Mouse (Mus musculus) liver, adult 2 months (tissue): Measurements from ENCODE around the gene Eno3. TPM values are rescaled to one million over a fixed set of nuclear protein-coding genes. Genes with fewer than 3 reads are reported as not detected.

Source experiments
- DNase-seq: peaks from one replicate; pipeline ENCODE4 v3.0.0-alpha.2; 2011; ENCODE audit warnings: low read depth, low spot score; ENCODE audit errors: extremely low read depth
- H3K27ac ChIP-seq: fragments of 200-500 bp; replicated peaks from 2 replicates; pipeline ENCODE4 v1.5.1; 2012; ENCODE audit warnings: low read depth, mild to moderate bottlenecking, control low read depth, inconsistent platforms, low read length; ENCODE audit not compliant: insufficient read depth
- H3K27me3 ChIP-seq: fragments of 200-500 bp; 2 replicates; pipeline ENCODE4 v1.6.1; 2012; ENCODE audit warnings: mild to moderate bottlenecking, moderate library complexity, low read length, inconsistent platforms; ENCODE audit not compliant: control insufficient read depth, insufficient read depth
- H3K36me3 ChIP-seq: fragments of 200-500 bp; 2 replicates; pipeline ENCODE4 v1.6.1; 2012; ENCODE audit warnings: low read length, inconsistent platforms; ENCODE audit not compliant: control insufficient read depth, insufficient read depth
- H3K4me1 ChIP-seq: fragments of 200-500 bp; 2 replicates; pipeline ENCODE4 v1.6.1; 2011; ENCODE audit warnings: low read length; ENCODE audit not compliant: control insufficient read depth, insufficient read depth
- H3K4me3 ChIP-seq: fragments of 200-500 bp; 2 replicates; pipeline ENCODE4 v1.5.1; 2011; ENCODE audit warnings: low read depth, mild to moderate bottlenecking, control low read depth, low read length, moderate library complexity; ENCODE audit not compliant: insufficient read depth
- H3K79me2 ChIP-seq: fragments of 200-500 bp; 2 replicates; pipeline ENCODE4 v1.6.1; 2012; ENCODE audit warnings: inconsistent platforms, mild to moderate bottlenecking, low read length, moderate library complexity; ENCODE audit not compliant: control insufficient read depth, insufficient read depth
- H3K9ac ChIP-seq: fragments of 200-500 bp; 2 replicates; pipeline ENCODE4 v1.6.1; 2012; ENCODE audit warnings: low read depth, mild to moderate bottlenecking, control low read depth, inconsistent platforms, low read length
- CTCF ChIP-seq: fragments of 200-500 bp; IDR thresholded peaks from 2 replicates; pipeline ENCODE4 v1.5.1; 2011; ENCODE audit warnings: low read depth, low read length, control low read depth
- POLR2A ChIP-seq: fragments of 200-500 bp; IDR thresholded peaks from 2 replicates; pipeline ENCODE4 v1.6.1; 2011; ENCODE audit warnings: low read length, control low read depth; ENCODE audit not compliant: insufficient read depth; ENCODE audit errors: extremely low read depth
- WGBS: fragments of 180-500 bp; shearing (Covaris S2); methylation state at CpG from one replicate; pipeline ENCODE4 v1.1.7; 2018; 5-methylcytosine and 5-hydroxymethylcytosine counted together
- polyA plus RNA-seq: library from polyadenylated mRNA; depleted of rRNA; stranded (reverse); fragments of >200 nt; gene quantifications from 2 replicates; pipeline ENCODE4 v1.2.3, GENCODE M21; 2012
- total RNA-seq: library from RNA; depleted of rRNA; stranded (reverse); fragments of >200 nt; gene quantifications from 2 replicates; pipeline ENCODE4 v1.2.3, GENCODE M21; 2014

Eno3 gene
- total and polyA plus RNA-seq, 2 experiments: 3.0 to 4.0 TPM

DNA sequence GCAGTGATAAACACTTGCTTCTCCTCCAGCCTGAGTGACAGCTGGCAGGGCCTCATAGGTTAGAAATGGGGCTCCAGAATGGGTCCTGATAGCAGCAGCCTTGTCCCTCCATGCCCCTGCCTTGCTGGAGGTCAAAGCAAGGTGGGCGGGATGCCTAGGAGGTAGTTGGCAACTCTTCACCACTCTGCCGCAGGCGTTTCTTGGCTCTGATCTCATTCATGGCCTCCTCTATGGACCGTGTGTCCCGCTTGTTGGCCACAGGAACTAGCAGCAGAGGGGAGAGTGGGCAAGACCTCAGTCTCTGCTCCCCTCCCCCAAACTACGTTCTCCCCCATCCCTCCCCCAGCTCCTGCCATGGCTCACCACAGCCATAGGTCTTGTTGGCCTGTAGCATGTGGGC is 7.0 kb downstream of the Eno3 start:
- no peak overlapping the region for H3K4me3 ChIP-seq
- no peaks in the 10 kb centered on the region; the same call in 1 of the 2 replicates for H3K79me2 ChIP-seq
- H3K36me3 ChIP-seq: peaks cover 11% of the 10 kb centered on the region
- H3K4me1 ChIP-seq: peaks cover 2% of the 10 kb centered on the region; the same call in 1 of the 2 replicates
- H3K27ac ChIP-seq: no peak overlapping the region
- H3K9ac ChIP-seq: no peak overlapping the region
- no peak for DNase-seq
- no peaks in the 10 kb centered on the region for H3K27me3 ChIP-seq
- TF ChIP-seq CTCF (no peak), POLR2A (no peak)
- WGBS: 86% methylated on average over 6 of the region's 6 CpGs

DNA sequence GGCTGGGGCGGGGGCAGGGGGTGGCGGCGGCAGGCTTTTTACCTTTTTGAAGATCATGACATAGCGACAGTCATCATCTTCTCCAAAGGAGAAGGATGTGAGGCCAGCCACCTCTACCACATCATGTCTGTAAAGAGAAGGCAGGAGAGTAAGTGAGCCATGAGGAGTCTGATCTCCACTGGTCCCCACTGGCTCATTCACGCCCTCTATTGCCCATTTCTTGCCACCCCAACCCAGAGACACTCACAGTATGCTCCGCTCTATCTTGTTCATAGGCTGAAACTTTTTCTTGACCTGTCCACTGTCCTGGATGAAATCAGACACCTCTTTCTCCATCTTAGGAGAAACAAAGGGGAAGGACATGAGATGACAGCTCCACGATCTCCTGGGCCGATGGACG is 7.7 kb downstream of the Eno3 start:
- WGBS: 94% methylated on average over 9 of the region's 9 CpGs
- no peaks in the 10 kb centered on the region for H3K27me3 ChIP-seq
- H3K4me3 ChIP-seq: no peak overlapping the region
- no peaks in the 10 kb centered on the region; the same call in 1 of the 2 replicates for H3K79me2 ChIP-seq
- no peak overlapping the region for H3K9ac ChIP-seq
- H3K4me1 ChIP-seq: peaks cover 2% of the 10 kb centered on the region; the same call in 1 of the 2 replicates
- H3K27ac ChIP-seq: no peak overlapping the region
- H3K36me3 ChIP-seq: peaks cover 11% of the 10 kb centered on the region
- no peak for DNase-seq
- TF ChIP-seq CTCF: 0 out of 2 replicates have a peak, but pooled peaks have one; percentile 12
- TF ChIP-seq POLR2A: no peak

DNA sequence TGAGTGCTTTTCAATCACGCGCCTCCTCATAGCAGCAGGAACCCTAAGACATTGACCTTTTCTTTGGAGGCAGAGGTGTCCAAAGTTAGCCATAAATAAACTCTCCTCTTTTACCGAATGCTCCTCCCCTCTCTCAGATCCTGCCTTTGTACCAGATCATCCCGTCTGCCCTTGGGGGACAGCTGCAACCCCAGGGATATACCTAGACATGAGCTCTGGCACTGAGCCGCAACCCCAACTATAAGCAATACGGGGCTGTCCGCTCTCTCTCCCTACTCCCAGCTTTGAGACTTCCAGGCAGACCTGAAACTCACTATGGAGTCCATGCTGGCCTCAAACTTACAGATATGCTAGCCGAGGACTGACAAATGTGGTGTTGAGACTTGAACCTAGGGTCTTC is 9.7 kb downstream of the Eno3 start:
- DNase-seq: no peak
- no peaks in the 10 kb centered on the region; the same call in 1 of the 2 replicates for H3K79me2 ChIP-seq
- no peak overlapping the region for H3K9ac ChIP-seq
- no peak overlapping the region for H3K27ac ChIP-seq
- TF ChIP-seq CTCF (no peak), POLR2A (no peak)
- peaks cover 2% of the 10 kb centered on the region; the same call in 1 of the 2 replicates for H3K4me1 ChIP-seq
- no peak overlapping the region for H3K4me3 ChIP-seq
- H3K36me3 ChIP-seq: peaks cover 11% of the 10 kb centered on the region
- H3K27me3 ChIP-seq: no peaks in the 10 kb centered on the region
- WGBS: 93% methylated on average over 8 of the region's 8 CpGs

DNA sequence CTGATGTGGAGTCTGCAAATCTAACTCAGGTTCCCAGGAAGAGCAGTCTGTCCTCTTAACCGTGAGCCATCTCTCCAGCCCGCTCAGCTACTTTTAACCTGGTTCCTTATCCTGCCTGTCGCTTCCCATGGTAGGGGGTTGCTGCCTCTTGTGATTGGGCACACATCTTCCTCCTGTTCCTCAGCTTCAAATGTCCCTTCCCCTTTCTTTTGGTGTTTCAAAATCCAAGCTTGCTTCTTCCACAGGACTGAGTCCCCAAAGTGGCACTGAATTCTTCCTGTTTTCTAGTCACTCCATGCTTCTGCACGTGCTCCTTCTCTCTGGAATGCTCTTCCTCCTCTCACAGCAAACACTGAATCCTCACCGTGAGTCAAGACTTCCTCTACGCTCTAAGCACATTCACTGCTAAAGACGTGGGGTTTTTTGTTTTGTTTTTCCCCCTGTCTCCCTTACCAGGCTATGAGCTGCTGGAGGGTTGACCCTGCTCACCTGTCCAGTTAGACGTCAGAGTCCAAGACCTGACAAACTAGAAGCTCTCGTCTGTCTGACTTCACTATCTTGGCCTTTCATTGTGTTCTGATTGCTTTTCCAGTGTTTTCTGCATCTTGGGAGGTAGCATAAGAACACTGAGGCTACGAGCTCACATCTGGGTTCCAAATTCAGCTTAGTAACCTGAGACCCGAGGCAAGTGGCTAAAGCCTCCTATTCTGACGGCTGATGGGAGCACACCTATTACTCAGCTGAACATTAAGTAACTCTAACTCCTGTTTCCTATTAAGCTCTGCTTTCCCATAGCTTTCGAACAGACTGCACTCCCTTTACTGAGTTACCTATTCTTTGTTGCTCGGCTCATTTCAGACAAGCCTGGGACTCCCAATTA is 10.5 kb downstream of the Eno3 start:
- H3K4me1 ChIP-seq: peaks cover 2% of the 10 kb centered on the region; the same call in 1 of the 2 replicates
- DNase-seq: peak; percentile 22
- H3K36me3 ChIP-seq: peaks cover 11% of the 10 kb centered on the region
- H3K9ac ChIP-seq: no peak overlapping the region
- 69% methylated on average over 14 of the region's 14 CpGs for whole genome bisulfite sequencing
- TF ChIP-seq POLR2A: no peak
- TF ChIP-seq CTCF: no peak
- H3K4me3 ChIP-seq: no peak overlapping the region
- H3K27ac ChIP-seq: 0 out of 2 replicates have a peak overlapping the region, but pooled peaks have one; percentile 9
- H3K27me3 ChIP-seq: no peaks in the 10 kb centered on the region
- H3K79me2 ChIP-seq: no peaks in the 10 kb centered on the region; the same call in 1 of the 2 replicates

DNA sequence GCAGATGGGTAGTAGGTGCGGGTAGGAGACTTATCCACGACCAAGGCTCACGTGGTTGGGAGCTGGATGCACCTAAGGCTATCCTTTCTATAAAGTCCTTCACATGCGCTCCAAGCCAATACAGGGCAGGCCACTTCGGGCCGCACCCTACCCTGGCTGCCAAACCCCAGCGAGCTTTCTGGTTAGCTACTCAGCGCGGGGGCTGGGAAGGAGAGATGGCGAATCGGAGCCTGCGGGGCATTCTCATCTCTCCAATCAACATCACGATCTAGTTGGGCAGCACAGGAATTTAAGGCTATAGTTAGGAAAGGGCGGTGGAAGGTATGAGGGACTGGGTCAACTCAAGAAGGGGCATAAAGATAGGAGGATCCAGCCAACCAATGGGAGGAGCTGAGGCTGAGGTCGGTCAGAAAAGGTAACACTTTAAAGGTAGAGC is 11.4 kb downstream of the Eno3 start:
- peaks cover 8% of the 10 kb centered on the region for H3K36me3 ChIP-seq
- no peak for DNase-seq
- peak overlapping the region; percentile 63 for H3K4me3 ChIP-seq
- TF ChIP-seq CTCF: no peak
- no peak for TF ChIP-seq POLR2A
- no peaks in the 10 kb centered on the region for H3K27me3 ChIP-seq
- under 1% methylated on average over 15 of the region's 15 CpGs for WGBS
- H3K4me1 ChIP-seq: peaks cover 2% of the 10 kb centered on the region; the same call in 1 of the 2 replicates
- H3K9ac ChIP-seq: peak overlapping the region; percentile 57
- peak overlapping the region; percentile 71 for H3K27ac ChIP-seq
- H3K79me2 ChIP-seq: no peaks in the 10 kb centered on the region; the same call in 1 of the 2 replicates
